Mouse (Mus musculus): ENCODE data around the gene Atp13a2. TPM values are rescaled to one million over a fixed set of nuclear protein-coding genes. Genes with fewer than 3 reads are reported as not detected.

The Atp13a2 gene
- polyA plus RNA-seq, 1 experiment from 2014 or later, result 15.8 TPM

DNA sequence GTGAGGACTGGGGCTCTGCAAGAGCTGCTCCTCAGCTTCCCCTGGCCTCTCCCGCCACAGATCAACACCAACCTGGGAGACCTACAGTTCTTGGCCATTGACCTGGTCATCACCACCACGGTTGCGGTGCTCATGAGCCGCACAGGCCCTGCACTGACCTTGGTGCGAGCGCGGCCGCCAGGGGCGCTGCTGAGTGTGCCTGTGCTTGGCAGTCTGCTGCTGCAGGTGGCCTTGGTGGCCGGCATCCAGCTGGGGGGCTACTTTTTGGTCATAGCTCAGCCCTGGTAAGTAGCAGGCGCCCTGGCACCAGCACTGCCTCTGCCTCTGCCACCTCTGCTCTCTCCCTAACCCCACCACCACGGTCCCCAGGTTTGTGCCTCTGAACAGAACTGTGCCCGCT, 19.3 kb downstream of the Atp13a2 start:
- peaks cover 8% of the 10 kb centered on the region for H3K27me3 ChIP-seq (ENCODE audit: insufficient read depth, low read length)
- 80% methylated on average over 13 of the region's 13 CpGs for WGBS (ENCODE audit: insufficient replicate concordance)
- H3K9ac ChIP-seq (replicated peaks), result no peak overlapping the region
- H3K36me3 ChIP-seq (replicated peaks; ENCODE audit: insufficient read depth, low read length), result peaks cover 37% of the 10 kb centered on the region
- no peak for DNase-seq
- no peak overlapping the region for H3K4me3 ChIP-seq (ENCODE audit: low read depth, low read length)
- H3K4me1 ChIP-seq (ENCODE audit: insufficient read depth), result peaks cover 7% of the 10 kb centered on the region; the same call in 1 of the 2 replicates
- no peak overlapping the region for H3K27ac ChIP-seq (ENCODE audit: low read depth)
- H3K9me3 ChIP-seq (ENCODE audit: low read length), result no peaks in the 10 kb centered on the region
- no peak overlapping the region for H3K4me2 ChIP-seq (ENCODE audit: low read depth, low read length)
- TF ChIP-seq CTCF (IDR thresholded peaks at IDR 0.05; ENCODE audit: low read depth) (peak; percentile 42), EP300 (IDR thresholded peaks at IDR 0.05; ENCODE audit: low read depth) (no peak)
- ATAC-seq, result no peak

DNA sequence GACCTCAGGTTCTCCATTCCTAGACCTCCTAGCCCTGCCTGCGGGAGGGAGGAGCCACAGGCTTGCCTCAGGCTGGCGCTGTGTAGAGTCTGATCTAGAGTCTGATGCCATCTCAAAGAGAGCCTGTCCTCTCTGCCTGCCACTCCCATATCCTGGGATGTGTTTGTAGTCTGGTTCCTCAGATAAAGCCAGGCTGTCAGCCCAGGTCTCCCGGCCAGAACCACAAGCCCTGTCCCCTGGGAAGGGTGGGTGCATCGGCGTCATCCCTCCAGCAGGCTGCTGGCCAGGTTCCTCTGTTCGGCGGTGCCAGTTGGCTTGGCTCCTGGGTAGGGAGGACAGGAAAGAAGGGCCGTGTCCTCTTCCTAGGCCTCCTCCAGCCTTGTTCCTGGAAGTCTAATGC, 21.4 kb downstream of the Atp13a2 start:
- DNase-seq, result peak; percentile 47
- Histone ChIP-seq H3K9me3 (ENCODE audit: low read length) (no peaks in the 10 kb centered on the region), H3K27ac (ENCODE audit: low read depth) (no peak overlapping the region), H3K4me2 (ENCODE audit: low read depth, low read length) (no peak overlapping the region), H3K9ac (replicated peaks) (no peak overlapping the region; the same call in 1 of the 2 replicates), H3K4me1 (ENCODE audit: insufficient read depth) (peaks cover 7% of the 10 kb centered on the region; the same call in 1 of the 2 replicates), H3K4me3 (ENCODE audit: low read depth, low read length) (no peak overlapping the region), H3K36me3 (replicated peaks; ENCODE audit: insufficient read depth, low read length) (peaks cover 32% of the 10 kb centered on the region), H3K27me3 (ENCODE audit: insufficient read depth, low read length) (peaks cover 20% of the 10 kb centered on the region)
- peak; percentile 88 for ATAC-seq
- TF ChIP-seq EP300 (IDR thresholded peaks at IDR 0.05; ENCODE audit: low read depth), result peak; percentile 36; the same call in 1 of the 2 replicates
- TF ChIP-seq CTCF (IDR thresholded peaks at IDR 0.05; ENCODE audit: low read depth), result 0 out of 2 replicates have a peak, but pooled peaks have one; percentile 3
- 43% methylated on average over 8 of the region's 8 CpGs for WGBS (ENCODE audit: insufficient replicate concordance)

DNA sequence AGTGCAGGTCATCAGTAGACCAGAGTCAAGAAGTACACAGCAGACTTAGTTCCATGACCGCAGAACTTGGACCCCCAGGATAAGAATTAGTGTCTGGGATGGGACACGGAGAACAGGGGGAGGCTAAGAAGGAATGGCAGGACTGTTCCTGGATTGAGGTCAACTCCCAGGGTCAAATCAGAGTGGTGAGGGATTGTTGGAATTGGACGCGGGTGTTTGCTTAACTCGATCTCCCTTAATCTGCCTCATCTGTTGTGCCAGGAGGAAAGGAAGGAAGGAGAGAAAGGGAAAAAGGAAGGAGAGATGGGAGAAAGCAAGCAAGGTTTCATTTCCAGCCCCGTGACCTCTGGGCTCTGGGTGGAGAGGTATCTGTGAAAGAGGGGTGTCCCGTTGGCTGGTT, 23.4 kb downstream of the Atp13a2 start, which contains the start of gene Mfap2:
TSS of gene Mfap2 (plus strand) at position 301 of the 400 bp plus-strand sequence.
- peaks cover 7% of the 10 kb centered on the region; the same call in 1 of the 2 replicates for H3K4me1 ChIP-seq (ENCODE audit: insufficient read depth)
- WGBS (ENCODE audit: insufficient replicate concordance), result 16% methylated on average over 7 of the region's 7 CpGs
- H3K4me3 ChIP-seq (ENCODE audit: low read depth, low read length), result peak within 1 kb of the TSS; percentile 40
- H3K36me3 ChIP-seq (replicated peaks; ENCODE audit: insufficient read depth, low read length), result peaks cover 16% of the 10 kb centered on the region
- H3K4me2 ChIP-seq (ENCODE audit: low read depth, low read length), result peak within 1 kb of the TSS; percentile 58
- no peak within 1 kb of the TSS for H3K27ac ChIP-seq (ENCODE audit: low read depth)
- H3K9me3 ChIP-seq (ENCODE audit: low read length), result no peaks in the 10 kb centered on the region
- TF ChIP-seq EP300 (IDR thresholded peaks at IDR 0.05; ENCODE audit: low read depth), result no peak
- TF ChIP-seq CTCF (IDR thresholded peaks at IDR 0.05; ENCODE audit: low read depth), result no peak
- H3K9ac ChIP-seq (replicated peaks), result peak within 1 kb of the TSS; percentile 61
- no peak for DNase-seq
- ATAC-seq, result no peak
- H3K27me3 ChIP-seq (ENCODE audit: insufficient read depth, low read length), result peaks cover 20% of the 10 kb centered on the region

DNA sequence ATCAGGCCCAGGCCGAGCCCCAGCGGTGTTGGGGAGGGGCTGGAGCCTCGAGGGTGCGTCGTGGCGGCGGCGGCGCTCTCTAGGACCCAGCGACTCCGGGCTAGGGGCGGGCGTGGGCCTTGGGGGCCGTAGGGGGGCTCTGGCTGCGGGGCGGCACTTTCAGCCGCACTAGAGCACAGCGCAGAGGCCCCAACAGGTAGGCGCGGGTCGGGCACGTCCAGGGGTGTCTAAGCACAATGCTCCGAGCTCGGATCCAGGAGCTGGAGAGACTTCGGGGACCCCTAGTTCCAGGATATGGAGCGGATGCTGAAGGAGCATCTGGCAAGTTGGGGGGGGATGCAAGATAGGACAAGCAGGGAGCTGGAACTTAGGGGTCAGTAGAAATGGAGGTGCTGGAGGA, 23.9 kb downstream of the Atp13a2 start:
- Histone ChIP-seq H3K4me3 (ENCODE audit: low read depth, low read length) (peak overlapping the region; percentile 40), H3K4me2 (ENCODE audit: low read depth, low read length) (peak overlapping the region; percentile 58), H3K9me3 (ENCODE audit: low read length) (no peaks in the 10 kb centered on the region), H3K36me3 (replicated peaks; ENCODE audit: insufficient read depth, low read length) (peaks cover 12% of the 10 kb centered on the region), H3K27ac (ENCODE audit: low read depth) (no peak overlapping the region), H3K27me3 (ENCODE audit: insufficient read depth, low read length) (peaks cover 20% of the 10 kb centered on the region), H3K4me1 (ENCODE audit: insufficient read depth) (peaks cover 7% of the 10 kb centered on the region; the same call in 1 of the 2 replicates), H3K9ac (replicated peaks) (peak overlapping the region; percentile 61)
- no peak for ATAC-seq
- 3% methylated on average over 26 of the region's 26 CpGs for WGBS (ENCODE audit: insufficient replicate concordance)
- no peak for DNase-seq
- TF ChIP-seq EP300 (IDR thresholded peaks at IDR 0.05; ENCODE audit: low read depth), result no peak
- TF ChIP-seq CTCF (IDR thresholded peaks at IDR 0.05; ENCODE audit: low read depth), result no peak

DNA sequence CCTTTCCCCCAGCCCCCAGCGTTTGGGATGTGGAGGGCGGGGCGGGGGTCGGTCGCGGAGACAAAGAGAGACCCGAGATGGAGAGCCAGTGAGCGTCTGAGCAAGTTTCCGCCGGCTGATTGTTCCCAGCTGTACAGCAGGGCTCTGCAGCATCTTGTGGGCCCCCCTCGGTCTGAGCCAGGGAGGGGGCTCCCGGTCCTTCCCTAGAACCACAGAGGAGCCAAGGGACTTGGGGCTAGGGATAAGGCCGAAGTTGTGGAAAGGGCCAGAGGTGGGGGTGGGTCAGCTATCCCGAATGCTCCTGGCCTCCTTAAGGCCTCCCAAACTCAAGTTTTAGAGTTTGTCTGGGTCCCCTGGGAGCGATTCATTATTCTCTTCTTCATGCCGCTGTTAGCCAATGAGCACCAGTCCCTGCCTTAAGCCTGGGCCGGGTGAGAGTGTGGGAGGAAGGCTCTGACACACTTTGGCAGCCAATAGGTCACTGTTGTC, 24.3 kb downstream of the Atp13a2 start:
- peak overlapping the region; percentile 58 for H3K4me2 ChIP-seq (ENCODE audit: low read depth, low read length)
- no peaks in the 10 kb centered on the region for H3K9me3 ChIP-seq (ENCODE audit: low read length)
- TF ChIP-seq CTCF (IDR thresholded peaks at IDR 0.05; ENCODE audit: low read depth) (no peak), EP300 (IDR thresholded peaks at IDR 0.05; ENCODE audit: low read depth) (no peak)
- no peak overlapping the region for H3K27ac ChIP-seq (ENCODE audit: low read depth)
- peak overlapping the region; percentile 61; the same call in 1 of the 2 replicates for H3K9ac ChIP-seq (replicated peaks)
- DNase-seq (no peak), ATAC-seq (no peak)
- peaks cover 7% of the 10 kb centered on the region; the same call in 1 of the 2 replicates for H3K4me1 ChIP-seq (ENCODE audit: insufficient read depth)
- H3K27me3 ChIP-seq (ENCODE audit: insufficient read depth, low read length), result peaks cover 20% of the 10 kb centered on the region
- WGBS (ENCODE audit: insufficient replicate concordance), result 10% methylated on average over 17 of the region's 17 CpGs
- peak overlapping the region; percentile 40 for H3K4me3 ChIP-seq (ENCODE audit: low read depth, low read length)
- peaks cover 9% of the 10 kb centered on the region; the same call in 1 of the 2 replicates for H3K36me3 ChIP-seq (replicated peaks; ENCODE audit: insufficient read depth, low read length)

DNA sequence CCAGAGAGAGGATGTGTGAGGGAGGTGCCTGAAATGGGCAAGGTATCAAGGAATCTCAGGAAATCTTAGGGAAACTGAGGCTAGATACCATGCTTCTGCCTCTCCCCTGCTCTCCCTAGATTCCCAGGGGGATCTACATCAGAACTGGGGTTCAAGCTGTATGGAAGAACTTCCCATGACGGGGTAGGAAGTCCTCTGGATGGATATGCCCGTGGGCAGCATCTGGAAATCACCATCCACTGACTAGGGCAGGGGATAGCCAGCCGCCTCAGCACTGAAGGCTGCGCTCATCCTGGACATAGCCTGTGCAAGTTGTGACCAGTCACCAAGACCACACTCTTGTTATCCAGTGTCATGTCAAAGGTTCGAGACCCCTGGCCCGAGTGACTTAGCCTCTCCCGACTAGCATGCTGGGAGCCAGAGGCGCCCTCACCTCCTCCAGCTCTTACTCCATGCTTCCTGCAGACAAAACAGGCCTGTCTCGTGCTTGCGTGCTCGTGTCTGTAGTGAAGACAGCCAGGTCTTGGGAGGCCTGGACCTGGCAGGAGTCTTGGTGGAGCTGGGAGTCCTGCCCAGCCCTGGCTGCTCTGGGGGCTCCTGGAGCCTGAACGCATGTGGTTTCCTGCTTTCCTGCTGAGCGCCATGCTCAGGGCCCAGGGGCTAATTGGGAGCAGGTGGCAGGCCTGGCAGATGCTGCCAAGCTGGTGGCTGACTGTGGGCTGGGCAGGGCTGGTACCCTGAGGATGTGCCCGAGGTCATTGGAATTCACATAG, 25.1 kb downstream of the Atp13a2 start:
- Histone ChIP-seq H3K27ac (ENCODE audit: low read depth) (no peak overlapping the region), H3K9me3 (ENCODE audit: low read length) (no peaks in the 10 kb centered on the region), H3K27me3 (ENCODE audit: insufficient read depth, low read length) (peaks cover 20% of the 10 kb centered on the region), H3K4me2 (ENCODE audit: low read depth, low read length) (peak overlapping the region; percentile 38), H3K9ac (replicated peaks) (no peak overlapping the region), H3K4me3 (ENCODE audit: low read depth, low read length) (no peak overlapping the region), H3K4me1 (ENCODE audit: insufficient read depth) (peaks cover 7% of the 10 kb centered on the region; the same call in 1 of the 2 replicates), H3K36me3 (replicated peaks; ENCODE audit: insufficient read depth, low read length) (peaks cover 4% of the 10 kb centered on the region; the same call in 1 of the 2 replicates)
- no peak for DNase-seq
- TF ChIP-seq CTCF (IDR thresholded peaks at IDR 0.05; ENCODE audit: low read depth) (no peak), EP300 (IDR thresholded peaks at IDR 0.05; ENCODE audit: low read depth) (no peak)
- ATAC-seq, result no peak
- 63% methylated on average over 14 of the region's 14 CpGs for WGBS (ENCODE audit: insufficient replicate concordance)

All from liver, postnatal 0 days (tissue).